Comparison of ENCODE assay signal across 14 mouse cellular contexts in genomic region chr14:51093496-51093895, GRCm38 (mm10). TPM values are rescaled to one million over a fixed set of nuclear protein-coding genes. Genes with fewer than 3 reads are reported as not detected.
DNase-seq lines count a peak whose midpoint lies in the region; ATAC-seq and TF ChIP-seq lines count a peak whose summit lies in the region.
"Had no signal": no experiment of that assay in that cellular context is flagged by ENCODE, and none has a peak within 500 bp of the region (broad histone marks: within the 10 kb centered on the region; RNA-seq: fewer than 3 reads in every experiment).

No protein-coding gene starts in this region.

- peak overlapping the region; percentile 29; the same call in 1 of the 2 replicates for H3K4me2 ChIP-seq in CH12.LX (ENCODE audit: insufficient read depth, low read depth, poor library complexity, severe bottlenecking)

- ATAC-seq in inflammation-experienced regulatory T-cells, adult 6 months, result no peak

- no peak for TF ChIP-seq CTCF in CH12.LX (conservative IDR thresholded peaks at IDR 0.05 in 1 of 2, IDR thresholded peaks at IDR 0.05 in 1 of 2; ENCODE audit: low read depth in 2 of 2, low read length in 2 of 2)

- TF ChIP-seq RAD21 in CH12.LX (IDR thresholded peaks at IDR 0.05; ENCODE audit: low read depth, low read length), result no peak

- H3K79me2 ChIP-seq in CH12.LX (replicated peaks; ENCODE audit: control insufficient read depth, extremely low read depth, insufficient read depth, poor library complexity, severe bottlenecking) (no peaks in the 10 kb centered on the region), macrophage (ENCODE audit: inconsistent target) (peaks cover 48% of the 10 kb centered on the region)

- TF ChIP-seq POLR2A in CH12.LX (IDR thresholded peaks at IDR 0.05; ENCODE audit: low read depth, low read length), result no peak

- H3K27me3 ChIP-seq in heart, embryonic 10.5 days (ENCODE audit: insufficient read depth, poor library complexity, severe bottlenecking), result no peaks in the 10 kb centered on the region
- no peaks in the 10 kb centered on the region for H3K27me3 ChIP-seq in CH12.LX (replicated peaks)

- WGBS in heart, embryonic 10.5 days, result 26% methylated on average over 3 of the region's 3 CpGs
- 10% methylated on average over 3 of the region's 3 CpGs for WGBS in macrophage (ENCODE audit: missing documents)

- H3K4me3 ChIP-seq in heart, embryonic 10.5 days, result no peak overlapping the region
- H3K4me3 ChIP-seq in CH12.LX (replicated peaks in 1 of 3; ENCODE audit: low read depth in 2 of 3, low read length in 2 of 3, poor library complexity in 1 of 3), result no peak overlapping the region
- H3K4me3 ChIP-seq in macrophage (ENCODE audit: inconsistent target), result no peak overlapping the region
- H3K4me3 ChIP-seq: hindbrain, embryonic 10.5 days had no signal

- no peaks in the 10 kb centered on the region for H3K9me3 ChIP-seq in heart, embryonic 10.5 days
- H3K9me3 ChIP-seq in CH12.LX (replicated peaks; ENCODE audit: low read length), result no peaks in the 10 kb centered on the region
- H3K9me3 ChIP-seq: hindbrain, embryonic 10.5 days had no signal

- H3K4me1 ChIP-seq in heart, embryonic 10.5 days, result no peaks in the 10 kb centered on the region
- peaks cover 4 to 35% of the 10 kb centered on the region in 2 experiments; a peak in 3 of 4 replicates for H3K4me1 ChIP-seq in CH12.LX (ENCODE audit: control insufficient read depth in 1 of 2, insufficient read depth in 2 of 2)

- no peak overlapping the region for H3K27ac ChIP-seq in heart, embryonic 10.5 days
- H3K27ac ChIP-seq in CH12.LX (ENCODE audit: insufficient read depth, low read depth) (no peak overlapping the region), macrophage (peak overlapping the region; percentile 98)
- H3K27ac ChIP-seq: hindbrain, embryonic 10.5 days had no signal

- TF ChIP-seq EP300 in CH12.LX (IDR thresholded peaks at IDR 0.05; ENCODE audit: low read length), result no peak

- DNase-seq in heart, adult 9 months (ENCODE audit: low spot score in 2 of 2), result peak; percentile 41 to 57
- DNase-seq in heart, embryonic 10.5 days (ENCODE audit: low spot score), result no peak
- DNase-seq in lung, postnatal 36 days, result peak; percentile 31
- no peak for DNase-seq in lung, postnatal 4 days
- DNase-seq in CH12.LX (ENCODE audit: extremely low read depth), result peak; percentile 55
- no peak for DNase-seq in cerebellum, adult 11-12 months
- DNase-seq: kidney, adult 9 months; thymus, adult 2 months had no signal

- in situ Hi-C loops in CH12.LX (cut with MboI; ENCODE audit: low pct_ligation_motif_present, low pct_unique_long_range_greater_than_20kb, low sequenced_read_pairs), result loop anchor here (10.0 kb wide), 1 partner anchor 69 kb away; no protein-coding TSS in a partner anchor

- H3K9ac ChIP-seq in CH12.LX (ENCODE audit: insufficient read depth, low read depth), result no peak overlapping the region

- dilution Hi-C loops in CH12.LX (cut with MboI; ENCODE audit: extremely low pct_ligation_motif_present, extremely low pct_unique_long_range_greater_than_20kb, low sequenced_read_pairs), result no loop called here

- H3K36me3 ChIP-seq in heart, embryonic 10.5 days, result no peaks in the 10 kb centered on the region
- H3K36me3 ChIP-seq in CH12.LX (replicated peaks in 1 of 2; ENCODE audit: control insufficient read depth in 1 of 2, insufficient read depth in 1 of 2, low read length in 1 of 2), result no peaks in the 10 kb centered on the region
- H3K36me3 ChIP-seq in macrophage (ENCODE audit: inconsistent target), result no peaks in the 10 kb centered on the region
- H3K36me3 ChIP-seq: hindbrain, embryonic 10.5 days had no signal

TF ChIP-seq in CH12.LX, 34 proteins besides CTCF, POLR2A, EP300 and RAD21 (continues in another document):
- TF ChIP-seq ELF1 (IDR thresholded peaks at IDR 0.05; ENCODE audit: low read depth, low read length) (peak; percentile 81), MXI1 (IDR thresholded peaks at IDR 0.05; ENCODE audit: low read depth, low read length) (no peak), NRF1 (IDR thresholded peaks at IDR 0.05; ENCODE audit: low read depth, low read length) (no peak), MYC (IDR thresholded peaks at IDR 0.05; ENCODE audit: low read depth, low read length) (no peak), TBP (conservative IDR thresholded peaks at IDR 0.05; ENCODE audit: low read depth, low read length) (no peak), MAZ (IDR thresholded peaks at IDR 0.05; ENCODE audit: low read depth, low read length) (no peak), USF1 (IDR thresholded peaks at IDR 0.05; ENCODE audit: low read depth, low read length) (no peak), NELFE (IDR thresholded peaks at IDR 0.05; ENCODE audit: low read depth, low read length) (no peak), ZNF384 (IDR thresholded peaks at IDR 0.05; ENCODE audit: low read depth, low read length) (peak; percentile 75), RCOR1 (conservative IDR thresholded peaks at IDR 0.05; ENCODE audit: low read depth, low read length) (no peak), MEF2A (IDR thresholded peaks at IDR 0.05; ENCODE audit: borderline replicate concordance, low read depth, low read length) (no peak), BHLHE40 (IDR thresholded peaks at IDR 0.05; ENCODE audit: low read depth, low read length) (peak; percentile 35; the same call in 1 of the 2 replicates), ETS1 (conservative IDR thresholded peaks at IDR 0.05; ENCODE audit: low read depth, low read length) (no peak), PAX5 (IDR thresholded peaks at IDR 0.05; ENCODE audit: low read length) (no peak), CHD1 (IDR thresholded peaks at IDR 0.05; ENCODE audit: low read depth, low read length) (no peak), ZMIZ1 (IDR thresholded peaks at IDR 0.05; ENCODE audit: low read depth, low read length) (no peak), POLR2AphosphoS2 (IDR thresholded peaks at IDR 0.05; ENCODE audit: low read depth, low read length) (no peak), SIN3A (IDR thresholded peaks at IDR 0.05; ENCODE audit: low read length) (no peak)

RNA-seq across cellular contexts. Expression of gene Ang, which starts 2.5 kb away (rescaled TPM):
- polyA plus RNA-seq in heart, embryonic 10.5 days (2016; fragmentation: Nextera tagmentation; extraction: Ambion mirVana), result 1.8 and 3.0 TPM in 2 replicates
- 1.6 and 2.2 TPM in 2 replicates for total RNA-seq in CH12.LX (2012; rRNA removed)
- 0.44 and 1.2 TPM in 2 replicates for total RNA-seq in CH12.LX (2014; rRNA removed)
- 0.97 and 1.2 TPM in 2 replicates for polyA plus RNA-seq in CH12.LX (2012; ENCODE audit: insufficient read length, low read depth)
- total RNA-seq in macrophage (2018; cell fraction: chromatin; rRNA removed), result 10 to 100 TPM in 4 of 26 experiments, 1 to 10 TPM in 21, not detected in 1; 1.2 to 19.8 (median 5.1) TPM
- total RNA-seq in macrophage (2018; cell fraction: cytosol; rRNA removed), result 10 to 100 TPM; 11.7 to 37.1 (median 18.0) TPM
- total RNA-seq in macrophage (2018; cell fraction: nucleus; rRNA removed), result 10 to 100 TPM in 18 of 26 experiments, 1 to 10 TPM in 8; 4.6 to 33.5 (median 11.8) TPM
- 15.6 to 41.8 TPM (median 23.3 TPM) in 3 replicates for polyA plus RNA-seq in macrophage (2018)
- 1 to 10 TPM; 3.2 to 8.4 (median 3.8) TPM for polyA plus RNA-seq in inflammation-experienced regulatory T-cells, adult 6 months (2017; shearing (Covaris generic))

RNA-seq across cellular contexts. Expression of gene Rnase4, which starts 2.6 kb away (rescaled TPM):
- 6.3 and 8.9 TPM in 2 replicates for polyA plus RNA-seq in heart, embryonic 10.5 days (2016; fragmentation: Nextera tagmentation; extraction: Ambion mirVana)
- total RNA-seq in CH12.LX (2012; rRNA removed) (0.92 and 1.9 TPM in 2 replicates), CH12.LX (2014; rRNA removed) (1.8 and 2.5 TPM in 2 replicates)
- polyA plus RNA-seq in CH12.LX (2012; ENCODE audit: insufficient read length, low read depth) (1.1 and 1.6 TPM in 2 replicates), macrophage (2018) (71.8 to 173 TPM (median 117 TPM) in 3 replicates)
- total RNA-seq in macrophage (2018; cell fraction: chromatin; rRNA removed), result 10 to 100 TPM in 5 of 26 experiments, 1 to 10 TPM in 18, under 1 TPM in 3; 0.58 to 32.5 (median 4.5) TPM
- 100 to 1,000 TPM in 11 of 26 experiments, 10 to 100 TPM in 15; 48.9 to 175 (median 76.0) TPM for total RNA-seq in macrophage (2018; cell fraction: cytosol; rRNA removed)
- total RNA-seq in macrophage (2018; cell fraction: nucleus; rRNA removed), result 10 to 100 TPM; 11.5 to 94.0 (median 37.5) TPM
- polyA plus RNA-seq in inflammation-experienced regulatory T-cells, adult 6 months (2017; shearing (Covaris generic)), result 10 to 100 TPM; 10.3 to 27.1 (median 16.7) TPM

RNA-seq across cellular contexts. Expression of gene Olfr750, which starts 19.3 kb away (rescaled TPM):
- not detected in 2 replicates for polyA plus RNA-seq in heart, embryonic 10.5 days (2016; fragmentation: Nextera tagmentation; extraction: Ambion mirVana)
- total RNA-seq in CH12.LX (2012; rRNA removed) (not detected in 2 replicates), CH12.LX (2014; rRNA removed) (not detected in 2 replicates)
- polyA plus RNA-seq in CH12.LX (2012; ENCODE audit: insufficient read length, low read depth) (not detected in 2 replicates), macrophage (2018) (not detected in 3 replicates)
- total RNA-seq in macrophage (2018; cell fraction: chromatin; rRNA removed), result not detected
- not detected for total RNA-seq in macrophage (2018; cell fraction: cytosol; rRNA removed)
- total RNA-seq in macrophage (2018; cell fraction: nucleus; rRNA removed), result not detected
- under 1 TPM in 1 of 3 experiments, not detected in 2; 0.48 TPM for polyA plus RNA-seq in inflammation-experienced regulatory T-cells, adult 6 months (2017; shearing (Covaris generic))
- polyA plus RNA-seq: cortical plate, adult 2 months; limb, embryonic 11.5 days had no signal

RNA-seq across cellular contexts. Expression of gene Eddm3b, which starts 20.7 kb away (rescaled TPM):
- polyA plus RNA-seq in heart, embryonic 10.5 days (2016; fragmentation: Nextera tagmentation; extraction: Ambion mirVana), result 0.13 TPM in 1 of 2 replicates, not detected in the other
- not detected in 2 replicates for total RNA-seq in CH12.LX (2012; rRNA removed)
- total RNA-seq in CH12.LX (2014; rRNA removed), result not detected in 2 replicates
- not detected in 2 replicates for polyA plus RNA-seq in CH12.LX (2012; ENCODE audit: insufficient read length, low read depth)
- not detected for total RNA-seq in macrophage (2018; cell fraction: chromatin; rRNA removed)
- total RNA-seq in macrophage (2018; cell fraction: cytosol; rRNA removed), result under 1 TPM in 1 of 26 experiments, not detected in 25; 0.11 TPM
- total RNA-seq in macrophage (2018; cell fraction: nucleus; rRNA removed), result not detected
- not detected in 3 replicates for polyA plus RNA-seq in macrophage (2018)
- polyA plus RNA-seq in inflammation-experienced regulatory T-cells, adult 6 months (2017; shearing (Covaris generic)), result not detected
- total RNA-seq: adrenal gland, adult 18-20 months had no signal
- polyA plus RNA-seq: cortical plate, adult 2 months; hindbrain, embryonic 10.5 days; limb, embryonic 11.5 days; thymus, adult 2 months had no signal

RNA-seq across cellular contexts. Expression of gene Rnase6, which starts 30.2 kb away (rescaled TPM):
- polyA plus RNA-seq in heart, embryonic 10.5 days (2016; fragmentation: Nextera tagmentation; extraction: Ambion mirVana), result 0.14 and 0.87 TPM in 2 replicates
- 15.6 and 18.3 TPM in 2 replicates for total RNA-seq in CH12.LX (2012; rRNA removed)
- total RNA-seq in CH12.LX (2014; rRNA removed), result 35.1 and 38.2 TPM in 2 replicates
- polyA plus RNA-seq in CH12.LX (2012; ENCODE audit: insufficient read length, low read depth), result 15.3 and 16.4 TPM in 2 replicates
- 1 to 10 TPM in 9 of 26 experiments, under 1 TPM in 8, not detected in 9; 0.25 to 4.6 (median 1.0) TPM for total RNA-seq in macrophage (2018; cell fraction: chromatin; rRNA removed)
- total RNA-seq in macrophage (2018; cell fraction: cytosol; rRNA removed), result 10 to 100 TPM in 18 of 26 experiments, 1 to 10 TPM in 8; 5.1 to 18.7 (median 13.1) TPM
- 10 to 100 TPM in 7 of 26 experiments, 1 to 10 TPM in 18, under 1 TPM in 1; 0.89 to 20.6 (median 6.0) TPM for total RNA-seq in macrophage (2018; cell fraction: nucleus; rRNA removed)
- 3.8 to 24.3 TPM (median 17.6 TPM) in 3 replicates for polyA plus RNA-seq in macrophage (2018)
- 1 to 10 TPM; 1.4 to 2.7 (median 2.3) TPM for polyA plus RNA-seq in inflammation-experienced regulatory T-cells, adult 6 months (2017; shearing (Covaris generic))
- polyA plus RNA-seq: hindbrain, embryonic 10.5 days had no signal

Comparison
In these comparisons a context has a peak if more than half of its experiments do, and no peak if none do; other contexts are left out.
1. DNase-seq: peak in heart, adult 9 months (2 of 2), lung, postnatal 36 days (single experiment) and CH12.LX (single experiment); none in heart, embryonic 10.5 days (single experiment), lung, postnatal 4 days (0 of 2) and cerebellum, adult 11-12 months (single experiment).